Mouse (Mus musculus) fat pad, adult 2 months (tissue): ENCODE results near the gene Ptpn5.

Source experiments
- DNase-seq: peaks from one replicate; pipeline ENCODE4 v3.0.0-alpha.2; 2011; ENCODE audit warnings: low read depth, low spot score; ENCODE audit errors: extremely low read depth

Ptpn5 gene

GRCm38 (mm10) chr7:47133331-47133730, at the start of gene Ptpn5:
TSS of gene Ptpn5 (minus strand) at chr7:47133684.
- DNase-seq, result no peak

- DNase-seq, result no peak
Measured at GRCm38 (mm10) chr7:47170814-47171213, 37.3 kb upstream of the Ptpn5 start.

- no peak for DNase-seq
Measured at GRCm38 (mm10) chr7:47165028-47165427, 31.5 kb upstream of the Ptpn5 start.

- DNase-seq, result no peak
Measured at GRCm38 (mm10) chr7:47163203-47163602, 29.7 kb upstream of the Ptpn5 start.

GRCm38 (mm10) chr7:47158451-47158850, 25.0 kb upstream of the Ptpn5 start:
- no peak for DNase-seq

- DNase-seq, result no peak
Measured at GRCm38 (mm10) chr7:47157743-47158142, 24.3 kb upstream of the Ptpn5 start.

- DNase-seq, result no peak
Measured at GRCm38 (mm10) chr7:47155849-47156248, 22.4 kb upstream of the Ptpn5 start.

- no peak for DNase-seq
Measured at GRCm38 (mm10) chr7:47155396-47155795, 21.9 kb upstream of the Ptpn5 start.

- DNase-seq, result no peak
Measured at GRCm38 (mm10) chr7:47150420-47151061, 17.1 kb upstream of the Ptpn5 start.

- DNase-seq, result no peak
Measured at GRCm38 (mm10) chr7:47148298-47148697, 14.8 kb upstream of the Ptpn5 start.

- no peak for DNase-seq
Measured at GRCm38 (mm10) chr7:47146034-47146812, 12.7 kb upstream of the Ptpn5 start.

GRCm38 (mm10) chr7:47144299-47144698, 10.8 kb upstream of the Ptpn5 start:
- DNase-seq, result no peak

- DNase-seq, result no peak
Measured at GRCm38 (mm10) chr7:47139823-47140325, 6.4 kb upstream of the Ptpn5 start.

- DNase-seq, result no peak
Measured at GRCm38 (mm10) chr7:47134570-47134969, 1.1 kb upstream of the Ptpn5 start.

GRCm38 (mm10) chr7:47132931-47133260, 588 bp downstream of the Ptpn5 start:
- DNase-seq, result no peak

- no peak for DNase-seq
Measured at GRCm38 (mm10) chr7:47132180-47132930, 1.1 kb downstream of the Ptpn5 start.

- DNase-seq, result no peak
Measured at GRCm38 (mm10) chr7:47131840-47132179, 1.7 kb downstream of the Ptpn5 start.

GRCm38 (mm10) chr7:47131258-47131657, 2.2 kb downstream of the Ptpn5 start:
- DNase-seq, result no peak

- DNase-seq, result no peak
Measured at GRCm38 (mm10) chr7:47122026-47122425, 11.5 kb downstream of the Ptpn5 start.

- no peak for DNase-seq
Measured at GRCm38 (mm10) chr7:47116666-47117065, 16.8 kb downstream of the Ptpn5 start.

- no peak for DNase-seq
Measured at GRCm38 (mm10) chr7:47115491-47115890, 18.0 kb downstream of the Ptpn5 start.

- DNase-seq, result no peak
Measured at GRCm38 (mm10) chr7:47113383-47113782, 20.1 kb downstream of the Ptpn5 start.
